Mouse (Mus musculus) E14TG2a.4 (cell line): ENCODE measurements at regions not wholly inside any gene's neighbourhood (a gene's known extent, or its start where the extent isn't known, plus 50 kb on each side); places are given as distances from the start of the nearest gene placed in this dataset.

ENCODE experiments used
- H3K27me3 ChIP-seq: 2 replicates; pipeline ENCODE4 v1.6.1; 2014; ENCODE audit warnings: low read length, control low read depth; ENCODE audit not compliant: insufficient read depth
- H3K36me3 ChIP-seq: 2 replicates; pipeline ENCODE4 v1.6.1; 2014; ENCODE audit warnings: low read length, control low read depth; ENCODE audit not compliant: insufficient read depth
- H3K4me1 ChIP-seq: replicated peaks from 2 replicates; pipeline ENCODE4 v1.6.1; 2014; ENCODE audit warnings: low read depth, low read length, control low read depth
- H3K4me3 ChIP-seq: replicated peaks from 2 replicates; pipeline ENCODE4 v1.5.1; 2014; ENCODE audit warnings: mild to moderate bottlenecking, low read length
- H3K9me3 ChIP-seq: 2 replicates; pipeline ENCODE4 v1.6.1; 2014; ENCODE audit warnings: low read length, control low read depth
- CTCF ChIP-seq: conservative IDR thresholded peaks from 2 replicates; pipeline ENCODE4 v1.5.1; 2014; ENCODE audit warnings: low read length
- NANOG ChIP-seq: IDR thresholded peaks from 2 replicates; pipeline ENCODE4 v1.6.1; 2014; ENCODE audit warnings: borderline replicate concordance, low read length, mixed read lengths
- POU5F1 ChIP-seq: IDR thresholded peaks from 2 replicates; pipeline ENCODE4 v1.6.1; 2014; ENCODE audit warnings: low read length, borderline replicate concordance

DNA sequence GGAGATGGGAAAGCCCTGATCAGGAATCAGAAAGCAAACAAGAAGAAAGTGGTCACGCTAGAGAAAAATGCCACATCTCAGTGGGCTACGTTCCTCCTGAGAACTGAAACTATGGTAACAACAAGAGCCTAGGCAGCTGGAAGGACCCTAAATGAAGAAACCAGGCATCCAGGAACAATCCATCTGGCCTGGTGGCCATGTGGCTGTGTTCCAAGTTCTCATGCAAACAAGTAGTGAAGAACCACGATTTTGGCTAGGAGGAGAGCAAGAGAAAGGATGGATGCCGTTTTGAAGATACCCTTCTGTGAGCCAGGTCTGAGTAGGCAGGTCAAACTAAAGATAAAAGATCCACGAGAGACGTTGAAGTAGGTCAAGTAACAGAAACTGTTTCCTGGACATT, 1613.6 kb upstream of the Gm6569 start:
- TF ChIP-seq POU5F1 (no peak), NANOG (no peak), CTCF (no peak)
- H3K27me3 ChIP-seq, result no peaks in the 10 kb centered on the region

DNA sequence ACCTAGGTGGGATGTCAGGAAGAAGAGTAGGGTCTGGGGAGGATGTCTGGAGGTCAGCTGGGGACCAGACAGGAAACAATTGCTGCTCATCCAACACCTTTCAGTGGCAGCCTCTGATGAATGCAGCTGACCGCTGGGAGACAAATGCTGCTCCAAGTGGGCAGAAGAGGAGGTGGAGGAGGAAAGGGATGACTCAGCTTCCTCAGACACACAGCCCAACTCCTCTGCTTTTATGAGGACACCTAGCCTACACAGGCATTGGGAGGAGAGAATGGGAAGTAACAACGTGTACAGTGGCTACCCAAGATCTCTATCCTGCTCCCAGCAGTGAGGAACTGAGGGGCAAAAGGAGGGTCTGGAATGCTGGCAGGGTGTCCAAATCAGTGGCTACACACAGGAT, 1602.0 kb upstream of the Gm6569 start:
- Histone ChIP-seq H3K4me3 (no peak overlapping the region), H3K27me3 (no peaks in the 10 kb centered on the region), H3K36me3 (no peaks in the 10 kb centered on the region), H3K9me3 (no peaks in the 10 kb centered on the region), H3K4me1 (no peaks in the 10 kb centered on the region)
- no peak for TF ChIP-seq POU5F1
- TF ChIP-seq CTCF, result no peak
- no peak for TF ChIP-seq NANOG

More for the DNA sequence above, 1613.6 kb upstream of the Gm6569 start:
- H3K4me1 ChIP-seq, result no peaks in the 10 kb centered on the region
- no peak overlapping the region for H3K4me3 ChIP-seq
- no peaks in the 10 kb centered on the region for H3K36me3 ChIP-seq
- H3K9me3 ChIP-seq, result no peaks in the 10 kb centered on the region

DNA sequence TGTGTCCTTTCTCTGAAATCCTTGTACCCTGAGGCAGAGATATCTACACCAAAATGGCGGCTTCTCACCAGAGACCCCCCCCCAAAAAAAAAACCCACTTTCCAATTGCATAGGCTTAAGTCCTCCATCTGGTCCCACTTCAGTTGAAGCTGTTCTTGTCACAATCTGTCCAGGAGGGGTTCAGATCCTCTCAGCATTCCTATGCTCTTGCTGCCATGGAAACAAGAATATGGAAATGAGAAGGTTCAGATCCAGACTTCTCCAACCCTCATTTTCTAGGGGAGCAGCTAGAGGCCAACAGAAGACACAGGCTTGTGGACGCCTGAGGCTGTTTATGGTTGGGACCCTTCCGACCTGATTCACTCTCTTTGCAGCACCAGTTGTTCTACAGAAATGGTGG, 1569.7 kb upstream of the Gm6569 start:
- TF ChIP-seq POU5F1 (no peak), CTCF (no peak), NANOG (no peak)
- H3K4me1 ChIP-seq, result no peaks in the 10 kb centered on the region
- H3K27me3 ChIP-seq, result no peaks in the 10 kb centered on the region
- H3K9me3 ChIP-seq, result no peaks in the 10 kb centered on the region
- H3K4me3 ChIP-seq, result no peak overlapping the region
- no peaks in the 10 kb centered on the region for H3K36me3 ChIP-seq

DNA sequence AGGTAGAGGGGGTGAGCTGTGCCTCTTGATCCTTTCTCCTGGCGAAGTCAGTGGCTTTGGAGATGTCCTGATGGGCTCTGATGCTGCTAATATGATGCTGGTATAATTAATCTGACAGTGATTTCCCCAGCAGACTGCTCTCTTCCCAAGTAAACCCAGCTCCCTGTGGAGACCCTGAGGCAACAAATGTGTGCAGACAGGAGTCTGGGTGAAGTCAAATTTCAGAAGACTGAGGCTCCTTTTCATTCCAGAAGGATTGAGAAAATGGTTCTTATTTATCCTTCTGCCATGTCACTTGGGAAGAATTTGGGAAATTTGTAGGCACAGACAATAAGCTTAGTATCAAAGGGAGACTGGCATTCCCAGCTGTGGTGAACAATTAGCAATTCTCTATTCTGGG, 1550.5 kb upstream of the Gm6569 start:
- Histone ChIP-seq H3K4me3 (no peak overlapping the region), H3K4me1 (no peaks in the 10 kb centered on the region), H3K27me3 (no peaks in the 10 kb centered on the region), H3K36me3 (no peaks in the 10 kb centered on the region), H3K9me3 (no peaks in the 10 kb centered on the region)
- no peak for TF ChIP-seq NANOG
- TF ChIP-seq POU5F1, result no peak
- no peak for TF ChIP-seq CTCF

DNA sequence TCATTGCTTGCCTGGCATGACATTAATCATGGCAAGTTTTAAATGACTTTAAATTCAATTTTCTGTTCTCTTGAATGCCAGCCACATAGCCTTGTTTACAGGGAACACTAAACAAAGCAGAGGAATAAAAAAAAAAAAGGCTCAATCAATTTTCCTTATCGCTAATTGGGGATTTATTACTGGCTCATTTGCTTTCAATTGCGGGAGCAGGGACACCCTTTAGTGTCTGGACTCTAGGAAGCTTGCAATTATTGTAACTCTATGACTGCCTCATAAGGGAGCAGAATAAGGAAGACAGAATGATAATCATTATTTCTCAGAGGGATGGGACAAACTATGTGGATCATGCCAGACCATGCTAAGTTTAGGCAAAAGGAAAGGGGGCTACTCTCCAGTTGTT, 1537.7 kb upstream of the Gm6569 start:
- TF ChIP-seq NANOG (no peak), CTCF (no peak), POU5F1 (no peak)
- no peaks in the 10 kb centered on the region for H3K27me3 ChIP-seq
- H3K4me1 ChIP-seq, result no peaks in the 10 kb centered on the region
- no peak overlapping the region for H3K4me3 ChIP-seq
- H3K9me3 ChIP-seq, result peaks cover 10% of the 10 kb centered on the region; the same call in 1 of the 2 replicates
- H3K36me3 ChIP-seq, result no peaks in the 10 kb centered on the region

DNA sequence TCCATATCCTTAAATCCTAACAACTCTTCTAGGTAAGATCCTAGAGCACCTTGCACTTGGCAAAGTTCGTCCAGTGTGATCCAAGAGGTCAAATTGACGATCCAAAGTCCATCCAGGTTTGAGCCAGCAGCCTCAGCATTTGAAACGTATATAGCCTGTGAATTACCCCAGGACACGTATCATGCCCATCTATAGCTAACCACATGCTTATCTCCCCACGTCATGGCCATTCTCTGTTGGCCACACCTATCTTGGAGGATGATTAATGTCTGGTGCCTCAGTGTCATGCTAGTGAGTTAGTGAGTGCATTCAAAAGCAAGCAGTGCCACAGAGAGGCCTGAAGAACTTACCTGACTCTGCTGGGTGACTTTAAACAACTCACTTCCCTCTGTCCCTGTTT, 1521.9 kb upstream of the Gm6569 start:
- TF ChIP-seq POU5F1 (no peak), NANOG (no peak), CTCF (no peak)
- Histone ChIP-seq H3K36me3 (no peaks in the 10 kb centered on the region), H3K4me1 (no peaks in the 10 kb centered on the region), H3K27me3 (no peaks in the 10 kb centered on the region), H3K4me3 (no peak overlapping the region), H3K9me3 (no peaks in the 10 kb centered on the region)

DNA sequence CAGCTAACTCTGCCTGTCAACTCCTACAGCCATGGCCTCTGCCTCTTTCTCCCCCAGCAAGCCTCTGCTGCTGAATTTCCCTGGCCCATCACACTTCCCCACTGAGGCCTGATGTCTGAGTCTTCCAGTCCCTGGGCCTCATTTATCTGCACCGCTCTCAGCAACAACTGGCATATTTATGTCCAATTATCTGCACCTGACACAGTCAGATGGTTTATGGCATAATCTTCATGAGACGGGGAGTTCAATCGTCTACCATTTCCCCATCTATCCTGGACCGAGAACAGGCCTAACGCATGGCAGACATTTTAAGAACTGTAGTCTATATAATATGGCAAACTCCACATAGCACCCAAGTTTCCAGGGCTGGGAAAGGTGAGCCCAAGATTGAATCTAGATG, 1512.8 kb upstream of the Gm6569 start:
- H3K4me3 ChIP-seq, result no peak overlapping the region
- H3K36me3 ChIP-seq, result no peaks in the 10 kb centered on the region
- no peaks in the 10 kb centered on the region for H3K27me3 ChIP-seq
- TF ChIP-seq CTCF (no peak), POU5F1 (no peak), NANOG (no peak)
- no peaks in the 10 kb centered on the region for H3K9me3 ChIP-seq
- H3K4me1 ChIP-seq, result no peaks in the 10 kb centered on the region

DNA sequence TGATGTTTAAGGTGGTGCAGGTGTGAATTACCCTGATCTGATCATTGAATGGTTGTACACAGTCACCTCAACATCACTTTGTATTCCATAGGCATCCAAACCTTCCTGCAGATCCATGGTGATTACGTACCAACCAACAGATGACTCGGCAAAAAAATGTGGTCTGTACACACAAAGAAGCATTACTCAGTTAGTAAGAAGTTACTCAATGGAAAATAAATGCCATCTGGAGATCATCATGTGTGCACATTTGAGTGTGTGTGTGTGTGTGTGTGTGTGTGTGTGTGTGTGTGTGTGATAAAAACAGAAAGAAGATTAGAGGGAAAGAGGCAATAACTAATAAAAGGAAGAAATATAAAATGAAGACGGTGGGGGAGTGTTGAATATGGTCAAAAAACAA, 1512.2 kb upstream of the Gm6569 start:
- no peak overlapping the region for H3K4me3 ChIP-seq
- no peaks in the 10 kb centered on the region for H3K27me3 ChIP-seq
- no peaks in the 10 kb centered on the region for H3K4me1 ChIP-seq
- H3K9me3 ChIP-seq, result no peaks in the 10 kb centered on the region
- TF ChIP-seq NANOG, result no peak
- TF ChIP-seq POU5F1, result no peak
- TF ChIP-seq CTCF, result no peak
- no peaks in the 10 kb centered on the region for H3K36me3 ChIP-seq

DNA sequence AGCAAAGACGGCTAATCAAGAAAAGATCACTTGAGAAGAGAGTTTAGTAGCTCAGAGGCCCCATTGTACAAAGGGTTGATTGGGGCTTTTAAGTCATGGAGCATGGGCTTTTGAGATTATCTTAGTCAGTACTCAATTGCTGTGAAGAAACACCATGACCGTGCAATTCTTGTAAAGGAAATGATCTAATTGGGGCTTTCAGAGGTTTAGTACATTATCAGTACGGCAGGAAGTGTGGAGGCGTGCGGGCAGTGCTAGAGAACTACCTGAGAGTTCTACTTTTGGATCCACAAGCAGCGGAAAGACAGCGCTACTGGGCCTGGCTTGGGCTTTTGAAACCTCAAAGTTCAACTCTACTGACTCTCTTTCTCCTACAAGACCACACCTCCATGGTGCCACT, 1511.2 kb upstream of the Gm6569 start:
- Histone ChIP-seq H3K9me3 (no peaks in the 10 kb centered on the region), H3K4me3 (no peak overlapping the region), H3K4me1 (no peaks in the 10 kb centered on the region), H3K36me3 (no peaks in the 10 kb centered on the region), H3K27me3 (no peaks in the 10 kb centered on the region)
- TF ChIP-seq CTCF (no peak), POU5F1 (no peak), NANOG (no peak)
